Mouse (Mus musculus): ENCODE data around the gene Tec.

The Tec gene

GRCm38 (mm10) chr5:72868091-72868875 lies at the start of gene Tec:
Gene Tec (minus strand): TSS chr5:72868483.
- DNase-seq (ENCODE audit: low spot score in 2 of 2) = peak; percentile 88

- DNase-seq (ENCODE audit: low spot score in 2 of 2) = no peak
These were observed 48.6 kb upstream of the Tec start for GRCm38 (mm10) chr5:72916851-72917250.

GRCm38 (mm10) chr5:72916048-72916447 lies 47.8 kb upstream of the Tec start:
- no peak for DNase-seq (ENCODE audit: low spot score in 2 of 2)

- no peak for DNase-seq (ENCODE audit: low spot score in 2 of 2)
These were observed 46.6 kb upstream of the Tec start for GRCm38 (mm10) chr5:72914633-72915561.

GRCm38 (mm10) chr5:72913648-72914557 lies 45.6 kb upstream of the Tec start, which contains the start of gene Slain2:
Gene Slain2 (plus strand): TSS chr5:72914304.
- peak; percentile 99 to 100 for DNase-seq (ENCODE audit: low spot score in 2 of 2)

- no peak for DNase-seq (ENCODE audit: low spot score in 2 of 2)
These were observed 43.0 kb upstream of the Tec start for GRCm38 (mm10) chr5:72911284-72911683.

- DNase-seq (ENCODE audit: low spot score in 2 of 2) = no peak
These were observed 42.1 kb upstream of the Tec start for GRCm38 (mm10) chr5:72910373-72910772.

- no peak for DNase-seq (ENCODE audit: low spot score in 2 of 2)
These were observed 41.1 kb upstream of the Tec start for GRCm38 (mm10) chr5:72909363-72909762.

GRCm38 (mm10) chr5:72908324-72908936 lies 40.1 kb upstream of the Tec start:
- no peak for DNase-seq (ENCODE audit: low spot score in 2 of 2)

- DNase-seq (ENCODE audit: low spot score in 2 of 2) = no peak
These were observed 39.1 kb upstream of the Tec start for GRCm38 (mm10) chr5:72907402-72907801.

- DNase-seq (ENCODE audit: low spot score in 2 of 2) = no peak
These were observed 36.9 kb upstream of the Tec start for GRCm38 (mm10) chr5:72904903-72905790.

- DNase-seq (ENCODE audit: low spot score in 2 of 2) = no peak
These were observed 34.7 kb upstream of the Tec start for GRCm38 (mm10) chr5:72902876-72903516.

- DNase-seq (ENCODE audit: low spot score in 2 of 2) = no peak
These were observed 34.0 kb upstream of the Tec start for GRCm38 (mm10) chr5:72902312-72902711.

GRCm38 (mm10) chr5:72901866-72902265 lies 33.6 kb upstream of the Tec start:
- DNase-seq (ENCODE audit: low spot score in 2 of 2) = no peak

- no peak for DNase-seq (ENCODE audit: low spot score in 2 of 2)
These were observed 31.0 kb upstream of the Tec start for GRCm38 (mm10) chr5:72899255-72899654.

GRCm38 (mm10) chr5:72897998-72898397 lies 29.7 kb upstream of the Tec start:
- DNase-seq (ENCODE audit: low spot score in 2 of 2) = no peak

- DNase-seq (ENCODE audit: low spot score in 2 of 2) = no peak
These were observed 28.4 kb upstream of the Tec start for GRCm38 (mm10) chr5:72896478-72897279.

GRCm38 (mm10) chr5:72895261-72895660 lies 27.0 kb upstream of the Tec start:
- DNase-seq (ENCODE audit: low spot score in 2 of 2) = no peak

- peak in 1 of 2 experiments; percentile 20 for DNase-seq (ENCODE audit: low spot score in 2 of 2)
These were observed 25.7 kb upstream of the Tec start for GRCm38 (mm10) chr5:72893987-72894386.
